Mouse (Mus musculus) liver, postnatal 0 days (tissue): Measurements from ENCODE around the gene Bicc1.

Source experiments
- CTCF ChIP-seq: sonication (generic); IDR thresholded peaks from 2 replicates; pipeline ENCODE4 v1.5.1; 2016; ENCODE audit warnings: antibody characterized with exemption, low read depth
- EP300 ChIP-seq: IDR thresholded peaks from 2 replicates; pipeline ENCODE4 v1.6.1; 2016; ENCODE audit warnings: antibody characterized with exemption, low read depth, mild to moderate bottlenecking

- TF ChIP-seq EP300: no peak
- no peak for TF ChIP-seq CTCF
Observed at GRCm38 (mm10) chr10:71142568-71142967, 16.9 kb downstream of the Bicc1 start.
